Mouse (Mus musculus) erythroblast, embryonic 14.5 days (primary cell): ENCODE data around the gene Shisa7.

Experiments used
- GATA1 ChIP-seq: IDR thresholded peaks from 2 replicates; pipeline ENCODE4 v1.6.1; 2012; ENCODE audit warnings: low read length, inconsistent platforms, mixed read lengths
- TAL1 ChIP-seq: IDR thresholded peaks from 3 replicates; pipeline ENCODE4 v1.6.1; 2012; ENCODE audit warnings: low read length, inconsistent platforms, mixed read lengths

DNA sequence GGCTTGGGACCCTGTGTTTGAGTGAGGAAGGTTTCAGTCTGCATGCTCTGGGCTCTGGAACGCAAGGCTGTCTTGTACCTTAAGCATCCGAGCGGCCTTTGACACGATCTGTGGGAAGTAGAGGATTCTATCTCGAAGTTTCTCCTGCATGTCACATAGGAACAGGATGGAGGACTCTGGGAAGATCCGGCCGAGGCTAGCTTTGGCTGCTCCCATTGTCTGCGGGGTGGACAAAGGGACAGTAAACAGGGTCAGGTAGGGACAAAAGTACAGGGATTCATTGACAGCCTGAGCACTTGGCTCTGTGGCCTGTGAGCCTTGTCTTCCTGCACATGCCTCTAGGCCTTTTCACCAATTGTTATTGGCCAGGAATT lies 6.8 kb upstream of the Shisa7 start:
- TF ChIP-seq TAL1 (no peak), GATA1 (no peak)
